Mouse (Mus musculus): ENCODE results near the gene Olfr1246. TPM values are rescaled to one million over a fixed set of nuclear protein-coding genes. Genes with fewer than 3 reads are reported as not detected.

Gene Olfr1246
- polyA plus RNA-seq (2015; fragmentation: Nextera tagmentation; extraction: Ambion mirVana), result not detected in 2 replicates

DNA sequence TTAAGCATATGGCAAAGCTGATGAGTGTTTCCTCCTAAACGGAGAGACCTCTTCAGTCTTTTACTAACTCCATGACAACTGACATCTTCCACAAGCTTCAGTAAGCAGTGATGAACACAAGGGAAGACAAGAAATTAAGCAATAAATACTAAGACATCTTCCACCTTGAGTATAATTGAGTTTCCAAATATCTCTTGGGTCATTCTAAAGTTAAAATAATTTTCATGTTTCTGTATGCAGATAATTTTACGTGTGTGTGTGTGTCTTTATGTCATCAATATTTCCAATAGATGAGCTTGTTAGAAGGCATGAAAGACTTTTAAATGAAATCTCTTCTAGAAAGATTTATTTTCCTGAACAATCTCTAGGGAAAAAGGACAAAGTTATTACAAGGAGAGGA, at the start of gene Olfr1246:
Gene Olfr1246, minus strand, starts transcription at position 101 of the 400 bp plus-strand sequence.

GRCm38 (mm10) chr2:89634883-89635282, 41.9 kb upstream of the Olfr1246 start, which contains the start of gene Olfr1249:
TSS of gene Olfr1249 (minus strand) at chr2:89634983.

DNA sequence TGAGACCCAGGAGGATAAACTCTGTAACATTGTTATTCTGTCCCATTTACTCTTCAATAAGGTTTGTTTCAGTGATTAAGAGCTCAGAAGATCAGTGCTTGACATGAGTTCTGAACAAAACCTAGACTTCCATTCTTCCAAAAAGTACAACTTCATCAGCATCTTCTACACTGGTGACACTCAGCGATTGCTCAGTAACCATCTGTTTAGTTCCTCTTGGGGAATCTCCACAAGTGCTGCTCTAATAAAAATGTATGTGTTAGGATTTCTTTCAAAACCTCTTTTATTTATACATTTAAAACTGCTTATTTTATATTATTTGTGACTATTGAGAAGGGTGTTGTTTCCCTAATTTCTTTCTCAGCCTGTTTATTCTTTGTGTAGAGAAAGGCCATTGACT, 25.2 kb upstream of the Olfr1246 start, which contains the start of gene Olfr1248:
Gene Olfr1248, minus strand, starts transcription at position 101 of the 400 bp plus-strand sequence.

DNA sequence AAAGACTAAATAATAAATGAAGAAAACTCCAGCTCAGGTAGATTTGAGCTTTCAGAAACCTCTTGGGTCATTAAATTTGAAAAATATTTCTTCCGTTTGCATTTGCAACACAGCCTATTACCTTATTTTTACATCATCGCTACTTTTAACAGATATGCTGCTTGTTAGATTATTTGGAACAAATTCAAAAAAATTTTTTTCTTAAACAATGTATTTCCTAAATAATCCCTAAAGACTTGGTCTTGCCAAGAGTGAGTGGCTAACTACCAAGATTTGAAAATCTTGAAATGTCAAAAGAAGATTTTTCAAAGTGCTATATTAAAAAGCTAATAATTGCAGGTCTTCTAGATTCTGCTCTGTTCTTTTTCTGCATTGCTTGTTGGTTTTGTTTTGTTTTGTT, 21.1 kb upstream of the Olfr1246 start, which contains the start of gene Olfr1247:
Gene Olfr1247, minus strand, starts transcription at position 101 of the 400 bp plus-strand sequence.

GRCm38 (mm10) chr2:89578347-89578746, 14.6 kb downstream of the Olfr1246 start, which contains the start of gene Olfr1245:
TSS of gene Olfr1245 (minus strand) at chr2:89578447.

Other genes starting within 250 kb of the Olfr1246 start
- not detected in 2 replicates for gene Olfr1234, start 228.3 kb downstream of the Olfr1246 start, polyA plus RNA-seq (2015; fragmentation: Nextera tagmentation; extraction: Ambion mirVana)
- not detected in 2 replicates for gene Olfr1238, start 183.5 kb downstream of the Olfr1246 start, polyA plus RNA-seq (2015; fragmentation: Nextera tagmentation; extraction: Ambion mirVana)
- gene Olfr1239, start 172.8 kb downstream of the Olfr1246 start, polyA plus RNA-seq (2015; fragmentation: Nextera tagmentation; extraction: Ambion mirVana), result not detected in 2 replicates
- not detected in 2 replicates for gene Olfr1240, start 150.2 kb downstream of the Olfr1246 start, polyA plus RNA-seq (2015; fragmentation: Nextera tagmentation; extraction: Ambion mirVana)
- not detected in 2 replicates for gene Olfr1241, start 106.0 kb downstream of the Olfr1246 start, polyA plus RNA-seq (2015; fragmentation: Nextera tagmentation; extraction: Ambion mirVana)
- gene Olfr1242, start 94.8 kb downstream of the Olfr1246 start, polyA plus RNA-seq (2015; fragmentation: Nextera tagmentation; extraction: Ambion mirVana), result not detected in 2 replicates
- not detected in 2 replicates for gene Olfr1243, start 61.7 kb downstream of the Olfr1246 start, polyA plus RNA-seq (2015; fragmentation: Nextera tagmentation; extraction: Ambion mirVana)
- gene Olfr1245, start 14.7 kb downstream of the Olfr1246 start, polyA plus RNA-seq (2015; fragmentation: Nextera tagmentation; extraction: Ambion mirVana), result not detected in 2 replicates
- gene Olfr1247, start 21.0 kb upstream of the Olfr1246 start, polyA plus RNA-seq (2015; fragmentation: Nextera tagmentation; extraction: Ambion mirVana), result not detected in 2 replicates
- not detected in 2 replicates for gene Olfr1248, start 25.1 kb upstream of the Olfr1246 start, polyA plus RNA-seq (2015; fragmentation: Nextera tagmentation; extraction: Ambion mirVana)
- gene Olfr1249, start 41.8 kb upstream of the Olfr1246 start, polyA plus RNA-seq (2015; fragmentation: Nextera tagmentation; extraction: Ambion mirVana), result not detected in 2 replicates
- not detected in 2 replicates for gene Olfr1250, start 68.3 kb upstream of the Olfr1246 start, polyA plus RNA-seq (2015; fragmentation: Nextera tagmentation; extraction: Ambion mirVana)
- not detected in 2 replicates for gene Olfr1251, start 78.8 kb upstream of the Olfr1246 start, polyA plus RNA-seq (2015; fragmentation: Nextera tagmentation; extraction: Ambion mirVana)
- not detected in 2 replicates for gene Olfr1252, start 131.9 kb upstream of the Olfr1246 start, polyA plus RNA-seq (2015; fragmentation: Nextera tagmentation; extraction: Ambion mirVana)
- gene Olfr1253, start 163.9 kb upstream of the Olfr1246 start, polyA plus RNA-seq (2015; fragmentation: Nextera tagmentation; extraction: Ambion mirVana), result not detected in 2 replicates
- not detected in 2 replicates for gene Olfr1254, start 200.5 kb upstream of the Olfr1246 start, polyA plus RNA-seq (2015; fragmentation: Nextera tagmentation; extraction: Ambion mirVana)
- gene Olfr1255, start 218.9 kb upstream of the Olfr1246 start, polyA plus RNA-seq (2015; fragmentation: Nextera tagmentation; extraction: Ambion mirVana), result not detected in 2 replicates
- gene Olfr1256, start 248.4 kb upstream of the Olfr1246 start, polyA plus RNA-seq (2015; fragmentation: Nextera tagmentation; extraction: Ambion mirVana), result not detected in 2 replicates

Data from spleen, postnatal 0 days (tissue).